Mouse (Mus musculus): ENCODE results near the gene Bhlhb9. TPM values are rescaled to one million over a fixed set of nuclear protein-coding genes. Genes with fewer than 3 reads are reported as not detected.

Gene Bhlhb9
- total RNA-seq, 2 experiments from 2014 or later, result 2.3 to 3.1 TPM

DNA sequence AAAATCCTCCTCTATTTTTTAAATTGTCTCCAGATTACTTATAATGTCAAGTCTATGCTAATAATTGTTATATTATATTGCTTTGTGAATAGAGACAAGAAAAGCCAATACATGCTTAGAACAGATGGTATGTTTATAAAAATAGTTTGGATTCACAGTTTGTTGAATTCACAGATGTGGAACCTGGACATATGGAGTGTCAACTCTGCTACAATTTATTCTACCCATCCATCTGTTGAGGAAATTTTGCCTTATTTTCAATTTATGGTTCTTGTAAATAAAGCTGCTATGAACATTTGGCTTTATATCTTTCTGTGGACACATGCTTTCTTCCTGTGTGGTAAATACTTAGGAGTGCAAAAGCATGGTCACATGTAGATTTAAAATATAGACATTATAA is 131.2 kb downstream of the Bhlhb9 start:
- intact Hi-C loops (cut with DNase I), result no loop called here
- no peak for TF ChIP-seq CTCF (IDR thresholded peaks at IDR 0.05)
- Histone ChIP-seq H3K4me3 (no peak overlapping the region), H3K27ac (no peak overlapping the region)
- no peak for DNase-seq

- no peak overlapping the region for H3K27ac ChIP-seq
- H3K4me3 ChIP-seq, result no peak overlapping the region
- no peak for TF ChIP-seq CTCF (IDR thresholded peaks at IDR 0.05)
- intact Hi-C loops (cut with DNase I), result no loop called here
- DNase-seq, result no peak
These were observed 139.1 kb downstream of the Bhlhb9 start for GRCm38 (mm10) chrX:135936452-135936851.

Small RNA genes within 50 kb of the gene (microRNA-seq; reads per million reads assigned to microRNA genes)
- not detected for gene Mir1970

Other genes with a start within 250 kb of the Bhlhb9 start
- not detected for gene Nxf7, start 198.8 kb upstream of the Bhlhb9 start, total RNA-seq (2021)
- not detected for gene Prame, start 169.9 kb upstream of the Bhlhb9 start, total RNA-seq (2021)
- not detected for gene Tcp11x2, start 103.8 kb upstream of the Bhlhb9 start, total RNA-seq (2021)
- not detected for gene Tmsb15a, start 72.3 kb upstream of the Bhlhb9 start, total RNA-seq (2021)
- gene Armcx5, start 54.9 kb upstream of the Bhlhb9 start, total RNA-seq (2021), result 1 to 10 TPM; 4.2 TPM
- gene Gprasp1, start 54.9 kb upstream of the Bhlhb9 start, total RNA-seq (2021), result 10 to 100 TPM; 17.6 to 30.1 TPM
- gene Gprasp2, start 41.4 kb downstream of the Bhlhb9 start, total RNA-seq (2021), result 1 to 10 TPM in 1 of 2 experiments, under 1 TPM in 1; 0.79 to 3.6 TPM
- under 1 TPM in 1 of 2 experiments, not detected in 1; 0.56 TPM for gene Arxes2, start 196.2 kb downstream of the Bhlhb9 start, total RNA-seq (2021)
- under 1 TPM in 1 of 2 experiments, not detected in 1; 0.20 TPM for gene Arxes1, start 235.8 kb downstream of the Bhlhb9 start, total RNA-seq (2021)

Data from gastrocnemius, adult 2 months (tissue).